Mouse (Mus musculus) erythroblast, embryonic 14.5 days (primary cell): ENCODE data around the gene Slc22a23.

Experiments used
- GATA1 ChIP-seq: IDR thresholded peaks from 2 replicates; pipeline ENCODE4 v1.6.1; 2012; ENCODE audit warnings: low read length, inconsistent platforms, mixed read lengths
- TAL1 ChIP-seq: IDR thresholded peaks from 3 replicates; pipeline ENCODE4 v1.6.1; 2012; ENCODE audit warnings: low read length, inconsistent platforms, mixed read lengths

DNA sequence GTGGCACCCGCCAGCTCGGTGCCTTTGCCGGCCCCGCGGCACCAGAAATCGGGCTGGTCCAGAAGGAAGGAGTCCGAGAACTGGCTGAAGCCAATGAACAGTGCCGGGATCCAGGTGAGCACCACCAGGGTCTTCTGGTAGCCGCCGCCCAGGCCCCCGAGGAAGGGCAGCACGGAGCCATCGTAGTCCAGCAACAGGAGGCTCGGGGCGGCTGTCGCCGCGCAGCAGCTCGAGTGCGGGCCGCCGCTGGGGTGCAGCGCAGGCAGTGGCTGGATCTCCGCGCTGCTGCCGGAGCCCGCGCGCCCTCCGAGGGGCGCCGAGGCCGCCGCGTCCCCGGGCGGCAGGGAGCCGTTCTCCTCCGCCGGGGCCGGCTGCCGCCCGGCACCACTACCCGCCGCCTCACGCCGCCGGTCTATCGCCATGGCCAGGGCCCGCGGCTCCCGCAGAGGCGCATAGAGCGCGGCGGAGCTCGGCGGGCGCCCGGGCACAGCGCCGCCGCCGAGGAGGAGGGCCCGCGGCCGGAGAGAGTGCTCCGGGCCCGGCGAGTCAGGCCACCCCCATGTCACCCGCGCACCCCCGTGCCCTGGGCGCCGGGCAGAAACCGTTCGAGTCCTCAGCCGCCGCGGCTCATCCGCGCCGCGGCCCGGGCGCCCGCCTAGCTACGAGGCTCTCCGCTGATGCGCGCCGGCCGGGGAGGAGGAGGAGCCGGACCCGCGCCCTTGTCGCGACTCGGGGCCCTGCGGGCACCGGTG is 430 bp downstream of the Slc22a23 start:
- no peak for TF ChIP-seq TAL1
- no peak for TF ChIP-seq GATA1
